Mouse (Mus musculus) midbrain, embryonic 15.5 days (tissue): ENCODE results near the gene Abhd5. TPM values are rescaled to one million over a fixed set of nuclear protein-coding genes. Genes with fewer than 3 reads are reported as not detected.

Source experiments
- ATAC-seq: fragments of 200-750 bp; cut with Nextera tagmentation; replicated peaks from 2 replicates; pipeline ENCODE4 v1.8.0; 2017; ENCODE audit warnings: moderate TSS enrichment
- H3K27ac ChIP-seq: fragments of 300-500 bp; sonication (generic); 2 replicates; pipeline ENCODE4 v1.5.1; 2015; ENCODE audit warnings: mild to moderate bottlenecking, inconsistent platforms
- H3K27me3 ChIP-seq: fragments of 300-500 bp; sonication (generic); replicated peaks from 2 replicates; pipeline ENCODE4 v1.6.1; 2015; ENCODE audit warnings: inconsistent platforms
- H3K36me3 ChIP-seq: fragments of 300-500 bp; sonication (generic); replicated peaks from 2 replicates; pipeline ENCODE4 v1.6.1; 2015; ENCODE audit warnings: inconsistent platforms
- H3K4me1 ChIP-seq: fragments of 300-500 bp; sonication (generic); 2 replicates; pipeline ENCODE4 v1.6.1; 2015; ENCODE audit warnings: inconsistent platforms
- H3K4me2 ChIP-seq: fragments of 300-500 bp; sonication (generic); 2 replicates; pipeline ENCODE4 v1.6.1; 2015; ENCODE audit warnings: inconsistent platforms, mild to moderate bottlenecking, moderate library complexity
- H3K4me3 ChIP-seq: fragments of 300-500 bp; sonication (generic); 2 replicates; pipeline ENCODE4 v1.5.1; 2015; ENCODE audit warnings: mild to moderate bottlenecking, inconsistent platforms
- H3K9ac ChIP-seq: fragments of 300-500 bp; sonication (generic); 2 replicates; pipeline ENCODE4 v1.6.1; 2015; ENCODE audit warnings: mild to moderate bottlenecking, inconsistent platforms
- H3K9me3 ChIP-seq: fragments of 300-500 bp; sonication (generic); 2 replicates; pipeline ENCODE4 v1.6.1; 2016; ENCODE audit warnings: inconsistent platforms
- WGBS: fragments of 180-500 bp; shearing (Covaris S2); methylation state at CpG from one replicate; pipeline ENCODE4 v1.1.7; 2015; ENCODE audit warnings: mixed read lengths; 5-methylcytosine and 5-hydroxymethylcytosine counted together
- polyA plus RNA-seq: library from polyadenylated mRNA; unstranded; fragments of >200 nt; fragmentation: Nextera tagmentation; extraction: Ambion mirVana; gene quantifications from 2 replicates; pipeline ENCODE4 v1.2.1, GENCODE M21; 2015

The Abhd5 gene
- polyA plus RNA-seq, 1 experiment from 2014 or later = 24.0 TPM

GRCm38 (mm10) chr9:122420772-122421764, 69.7 kb downstream of the Abhd5 start:
- Histone ChIP-seq H3K9ac (no peak overlapping the region), H3K9me3 (no peaks in the 10 kb centered on the region), H3K27ac (no peak overlapping the region), H3K4me2 (no peak overlapping the region), H3K4me3 (no peak overlapping the region), H3K36me3 (no peaks in the 10 kb centered on the region), H3K4me1 (0 out of 2 replicates have a peak, but pooled peaks cover 5% of the 10 kb centered on the region), H3K27me3 (no peaks in the 10 kb centered on the region)
- ATAC-seq = peak; percentile 78
- WGBS = 23% methylated on average over 13 of the region's 13 CpGs

GRCm38 (mm10) chr9:122421911-122422310, 70.5 kb downstream of the Abhd5 start:
- H3K4me2 ChIP-seq = no peak overlapping the region
- H3K36me3 ChIP-seq = no peaks in the 10 kb centered on the region
- WGBS = 88% methylated on average over 8 of the region's 8 CpGs
- no peak overlapping the region for H3K27ac ChIP-seq
- no peaks in the 10 kb centered on the region for H3K9me3 ChIP-seq
- 0 out of 2 replicates have a peak, but pooled peaks cover 5% of the 10 kb centered on the region for H3K4me1 ChIP-seq
- H3K4me3 ChIP-seq = no peak overlapping the region
- no peak for ATAC-seq
- no peak overlapping the region for H3K9ac ChIP-seq
- no peaks in the 10 kb centered on the region for H3K27me3 ChIP-seq

- 91% methylated on average over 14 of the region's 14 CpGs for WGBS
- no peak overlapping the region for H3K27ac ChIP-seq
- no peaks in the 10 kb centered on the region for H3K36me3 ChIP-seq
- H3K9ac ChIP-seq = no peak overlapping the region
- H3K4me2 ChIP-seq = no peak overlapping the region
- 0 out of 2 replicates have a peak, but pooled peaks cover 5% of the 10 kb centered on the region for H3K4me1 ChIP-seq
- ATAC-seq = no peak
- H3K4me3 ChIP-seq = no peak overlapping the region
- no peaks in the 10 kb centered on the region for H3K9me3 ChIP-seq
- H3K27me3 ChIP-seq = no peaks in the 10 kb centered on the region
These were observed 71.3 kb downstream of the Abhd5 start for GRCm38 (mm10) chr9:122422706-122423105.

- Histone ChIP-seq H3K27ac (no peak overlapping the region), H3K4me2 (no peak overlapping the region), H3K36me3 (no peaks in the 10 kb centered on the region), H3K4me3 (no peak overlapping the region), H3K4me1 (0 out of 2 replicates have a peak, but pooled peaks cover 5% of the 10 kb centered on the region), H3K9me3 (no peaks in the 10 kb centered on the region), H3K27me3 (no peaks in the 10 kb centered on the region), H3K9ac (no peak overlapping the region)
- 67% methylated on average over 6 of the region's 6 CpGs for WGBS
- no peak for ATAC-seq
These were observed 71.7 kb downstream of the Abhd5 start for GRCm38 (mm10) chr9:122423146-122423545.

- WGBS = 41% methylated on average over 14 of the region's 14 CpGs
- Histone ChIP-seq H3K36me3 (no peaks in the 10 kb centered on the region), H3K27me3 (no peaks in the 10 kb centered on the region), H3K9ac (no peak overlapping the region), H3K4me2 (no peak overlapping the region), H3K4me1 (0 out of 2 replicates have a peak, but pooled peaks cover 5% of the 10 kb centered on the region), H3K4me3 (no peak overlapping the region), H3K9me3 (no peaks in the 10 kb centered on the region), H3K27ac (no peak overlapping the region)
- ATAC-seq = no peak
These were observed 73.7 kb downstream of the Abhd5 start for GRCm38 (mm10) chr9:122424941-122425608.

GRCm38 (mm10) chr9:122429058-122429649, 77.7 kb downstream of the Abhd5 start:
- Histone ChIP-seq H3K27ac (no peak overlapping the region), H3K4me3 (no peak overlapping the region), H3K9me3 (no peaks in the 10 kb centered on the region), H3K36me3 (no peaks in the 10 kb centered on the region), H3K4me2 (no peak overlapping the region), H3K27me3 (no peaks in the 10 kb centered on the region), H3K9ac (no peak overlapping the region), H3K4me1 (no peaks in the 10 kb centered on the region)
- no peak for ATAC-seq
- 84% methylated on average over 12 of the region's 12 CpGs for WGBS

GRCm38 (mm10) chr9:122429685-122430084, 78.3 kb downstream of the Abhd5 start:
- H3K36me3 ChIP-seq = no peaks in the 10 kb centered on the region
- no peak for ATAC-seq
- no peaks in the 10 kb centered on the region for H3K9me3 ChIP-seq
- WGBS = 94% methylated on average over 1 of the region's 1 CpGs
- H3K4me1 ChIP-seq = no peaks in the 10 kb centered on the region
- H3K4me3 ChIP-seq = no peak overlapping the region
- H3K9ac ChIP-seq = no peak overlapping the region
- no peak overlapping the region for H3K4me2 ChIP-seq
- no peak overlapping the region for H3K27ac ChIP-seq
- H3K27me3 ChIP-seq = no peaks in the 10 kb centered on the region

Other genes with a start within 250 kb of the Abhd5 start
- gene Snrk, start 234.3 kb upstream of the Abhd5 start, polyA plus RNA-seq = 79.8 and 103 TPM in 2 replicates
- 39.7 and 41.9 TPM in 2 replicates for gene Ano10, start 57.2 kb upstream of the Abhd5 start, polyA plus RNA-seq